Mouse (Mus musculus): ENCODE measurements at regions not wholly inside any gene's neighbourhood (a gene's known extent, or its start where the extent isn't known, plus 50 kb on each side); places are given as distances from the start of the nearest gene placed in this dataset.

- Histone ChIP-seq H3K9me3 (ENCODE audit: control insufficient read depth) (no peaks in the 10 kb centered on the region), H3K9ac (ENCODE audit: low read depth, low read length) (no peak overlapping the region), H3K27me3 (replicated peaks; ENCODE audit: control insufficient read depth, insufficient read depth, low read length) (no peaks in the 10 kb centered on the region), H3K36me3 (ENCODE audit: control insufficient read depth, insufficient read depth) (no peaks in the 10 kb centered on the region), H3K27ac (ENCODE audit: low read depth, low read length) (no peak overlapping the region), H3K4me3 (ENCODE audit: low read depth, low read length) (no peak overlapping the region), H3K4me2 (replicated peaks; ENCODE audit: low read depth) (no peak overlapping the region), H3K4me1 (replicated peaks; ENCODE audit: control insufficient read depth, insufficient read depth, low read length) (no peaks in the 10 kb centered on the region)
- no peak for ATAC-seq
- no peak for TF ChIP-seq CTCF (IDR thresholded peaks at IDR 0.05; ENCODE audit: low read depth)
- 40% methylated on average over 3 of the region's 3 CpGs for WGBS
Observed at GRCm38 (mm10) chr2:12054165-12054500, 247.6 kb downstream of the Itga8 start.

Data from intestine, postnatal 0 days (tissue).